Comparison of ENCODE assay signal across 9 mouse cellular contexts in the genomic region with DNA sequence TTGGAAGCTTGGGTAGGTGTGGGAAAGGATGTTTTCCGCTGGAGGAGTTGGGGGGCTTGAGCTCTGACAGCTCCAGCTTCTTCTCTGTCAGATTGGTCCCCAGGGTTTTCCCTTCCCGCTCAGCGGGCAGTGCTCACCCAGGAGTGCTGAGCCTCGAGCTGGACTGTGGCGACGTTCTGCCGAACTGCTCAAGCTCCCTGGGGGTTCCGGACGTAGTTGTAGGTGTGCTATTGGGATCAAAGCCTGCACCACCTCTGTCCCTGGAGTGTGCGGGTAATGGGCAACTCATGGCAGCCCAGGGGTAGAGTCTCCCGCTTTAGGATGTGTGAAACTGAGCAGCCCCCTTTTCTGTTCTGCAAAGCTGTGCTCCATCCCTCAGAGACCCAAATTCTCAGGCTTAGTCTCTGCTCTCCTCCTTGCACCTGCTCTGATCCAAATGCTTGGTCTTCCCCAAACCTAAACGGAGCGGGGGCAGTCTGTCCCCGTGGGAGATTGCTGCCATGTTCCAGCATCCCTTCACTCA. TPM values are rescaled to one million over a fixed set of nuclear protein-coding genes. Genes with fewer than 3 reads are reported as not detected.
DNase-seq lines count a peak whose midpoint lies in the region; ATAC-seq and TF ChIP-seq lines count a peak whose summit lies in the region.
"Had no signal": no experiment of that assay in that cellular context is flagged by ENCODE, and none has a peak within 500 bp of the region (broad histone marks: within the 10 kb centered on the region; RNA-seq: fewer than 3 reads in every experiment).

No protein-coding gene starts in this region.

- H3K9ac ChIP-seq in forebrain, embryonic 16.5 days (replicated peaks; ENCODE audit: low read depth, low read length) = peak overlapping the region; percentile 55
- H3K9ac ChIP-seq in liver, embryonic 15.5 days = no peak overlapping the region

- H3K36me3 ChIP-seq in forebrain, embryonic 16.5 days (ENCODE audit: control insufficient read depth, insufficient read depth) = no peaks in the 10 kb centered on the region
- no peaks in the 10 kb centered on the region for H3K36me3 ChIP-seq in liver, embryonic 15.5 days (replicated peaks)

- peaks cover 2% of the 10 kb centered on the region; the same call in 1 of the 2 replicates for H3K27me3 ChIP-seq in forebrain, embryonic 16.5 days (replicated peaks; ENCODE audit: control insufficient read depth, insufficient read depth, low read length)
- peaks cover 62% of the 10 kb centered on the region for H3K27me3 ChIP-seq in liver, embryonic 15.5 days

- H3K27ac ChIP-seq in gastrocnemius, adult 2 months = no peak overlapping the region
- H3K27ac ChIP-seq in forebrain, embryonic 16.5 days (ENCODE audit: low read length) = no peak overlapping the region
- no peak overlapping the region for H3K27ac ChIP-seq in liver, embryonic 15.5 days (replicated peaks)

- peak overlapping the region; percentile 75 for H3K4me3 ChIP-seq in gastrocnemius, adult 2 months
- peak overlapping the region; percentile 59 for H3K4me3 ChIP-seq in forebrain, embryonic 16.5 days (replicated peaks; ENCODE audit: low read length)
- H3K4me3 ChIP-seq in liver, embryonic 15.5 days (replicated peaks) = peak overlapping the region; percentile 44

- TF ChIP-seq CTCF in gastrocnemius, adult 2 months (IDR thresholded peaks at IDR 0.05) = no peak

- no peaks in the 10 kb centered on the region for H3K9me3 ChIP-seq in forebrain, embryonic 16.5 days (ENCODE audit: control insufficient read depth, low read length)
- H3K9me3 ChIP-seq in liver, embryonic 15.5 days (replicated peaks) = no peaks in the 10 kb centered on the region

- intact Hi-C loops in gastrocnemius, adult 2 months (cut with DNase I) = no loop called here

- no peak for DNase-seq in gastrocnemius, adult 2 months
- DNase-seq in gastrocnemius, postnatal 4 days (ENCODE audit: low spot score in 2 of 2) = no peak
- peak; percentile 2 for DNase-seq in 3134 (ENCODE audit: extremely low read depth, insufficient read length, low spot score)
- no peak for DNase-seq in adrenal gland, adult 2 months
- DNase-seq in cerebellum, postnatal 4 days (ENCODE audit: low spot score in 2 of 2) = no peak

- peak overlapping the region; percentile 100 for H3K4me2 ChIP-seq in forebrain, embryonic 16.5 days (ENCODE audit: low read length)
- peak overlapping the region; percentile 70 for H3K4me2 ChIP-seq in liver, embryonic 15.5 days

- peaks cover 27% of the 10 kb centered on the region for H3K4me1 ChIP-seq in forebrain, embryonic 16.5 days (replicated peaks; ENCODE audit: control insufficient read depth, insufficient read depth, low read length)
- 0 out of 2 replicates have a peak, but pooled peaks cover 6% of the 10 kb centered on the region for H3K4me1 ChIP-seq in liver, embryonic 15.5 days (replicated peaks)

- peak; percentile 18; the same call in 1 of the 2 replicates for ATAC-seq in forebrain, embryonic 16.5 days
- no peak for ATAC-seq in liver, embryonic 15.5 days (ENCODE audit: insufficient read depth)
- no peak for ATAC-seq in inflammation-experienced regulatory T-cells, adult 6 months

- WGBS in forebrain, embryonic 16.5 days = under 1% methylated on average over 14 of the region's 14 CpGs
- WGBS in liver, embryonic 15.5 days (ENCODE audit: insufficient replicate concordance) = 4% methylated on average over 14 of the region's 14 CpGs

RNA-seq across cellular contexts. Expression of gene Slc24a4, which starts 1.0 kb away (rescaled TPM):
- not detected for total RNA-seq in gastrocnemius, adult 2 months (2021)
- total RNA-seq in gastrocnemius, postnatal 4 days (2021) = under 1 TPM; 0.65 to 0.88 TPM
- 1.3 and 1.8 TPM in 2 replicates for polyA plus RNA-seq in forebrain, embryonic 16.5 days (2015; fragmentation: Nextera tagmentation; extraction: Ambion mirVana)
- polyA plus RNA-seq in liver, embryonic 15.5 days (2015; fragmentation: Nextera tagmentation; extraction: Ambion mirVana) = 0.15 and 0.20 TPM in 2 replicates
- polyA plus RNA-seq in inflammation-experienced regulatory T-cells, adult 6 months (2017; shearing (Covaris generic)) = not detected
- under 1 TPM; 0.28 to 0.66 TPM for total RNA-seq in adrenal gland, adult 2 months (2021)
- 0.27 and 0.51 TPM in 2 replicates for polyA plus RNA-seq in adrenal gland, adult 2 months (2012; rRNA removed)
- total RNA-seq: neutrophil, adult 5-6 weeks had no signal
